Mouse (Mus musculus): Measurements from ENCODE around the gene Tdgf1.
A peak's percentile ranks its signal among the peaks of the same experiment; 100 is the strongest.

The Tdgf1 gene

GRCm38 (mm10) chr9:110914631-110915236 is 31.2 kb downstream of the Tdgf1 start:
- peak; percentile 58 for DNase-seq (ENCODE audit: low read depth, low spot score)

GRCm38 (mm10) chr9:110909371-110909967 is 36.5 kb downstream of the Tdgf1 start:
- no peak for DNase-seq (ENCODE audit: low read depth, low spot score)

GRCm38 (mm10) chr9:110908631-110909016 is 37.3 kb downstream of the Tdgf1 start:
- DNase-seq (ENCODE audit: low read depth, low spot score) = no peak

GRCm38 (mm10) chr9:110907838-110908630 is 37.9 kb downstream of the Tdgf1 start:
- no peak for DNase-seq (ENCODE audit: low read depth, low spot score)

GRCm38 (mm10) chr9:110907201-110907837 is 38.6 kb downstream of the Tdgf1 start:
- no peak for DNase-seq (ENCODE audit: low read depth, low spot score)

- no peak for DNase-seq (ENCODE audit: low read depth, low spot score)
Observed at GRCm38 (mm10) chr9:110902271-110902670, 43.7 kb downstream of the Tdgf1 start.

- DNase-seq (ENCODE audit: low read depth, low spot score) = no peak
Observed at GRCm38 (mm10) chr9:110901204-110901603, 44.8 kb downstream of the Tdgf1 start.

GRCm38 (mm10) chr9:110899451-110900008 is 46.4 kb downstream of the Tdgf1 start:
- no peak for DNase-seq (ENCODE audit: low read depth, low spot score)

- DNase-seq (ENCODE audit: low read depth, low spot score) = peak; percentile 81
Observed at GRCm38 (mm10) chr9:110896595-110896994, 49.4 kb downstream of the Tdgf1 start.

- no peak for DNase-seq (ENCODE audit: low read depth, low spot score)
Observed at GRCm38 (mm10) chr9:110895994-110896393, 50.0 kb downstream of the Tdgf1 start.

- DNase-seq (ENCODE audit: low read depth, low spot score) = peak; percentile 46
Observed at GRCm38 (mm10) chr9:110895507-110895906, 50.5 kb downstream of the Tdgf1 start.

- DNase-seq (ENCODE audit: low read depth, low spot score) = no peak
Observed at GRCm38 (mm10) chr9:110893429-110893828, 52.5 kb downstream of the Tdgf1 start.

GRCm38 (mm10) chr9:110892552-110892951 is 53.4 kb downstream of the Tdgf1 start:
- DNase-seq (ENCODE audit: low read depth, low spot score) = no peak

GRCm38 (mm10) chr9:110891077-110891828 is 54.7 kb downstream of the Tdgf1 start:
- no peak for DNase-seq (ENCODE audit: low read depth, low spot score)

GRCm38 (mm10) chr9:110890026-110890783 is 55.8 kb downstream of the Tdgf1 start:
- peak; percentile 45 for DNase-seq (ENCODE audit: low read depth, low spot score)

Data from ZHBTc4 (cell line).